24 mouse cellular contexts compared by ENCODE assay signal in genomic region chr11:90283159-90283558, GRCm38 (mm10). TPM values are rescaled to one million over a fixed set of nuclear protein-coding genes. Genes with fewer than 3 reads are reported as not detected.
DNase-seq lines count a peak whose midpoint lies in the region; ATAC-seq and TF ChIP-seq lines count a peak whose summit lies in the region.
"Had no signal": no experiment of that assay in that cellular context is flagged by ENCODE, and none has a peak within 500 bp of the region (broad histone marks: within the 10 kb centered on the region; RNA-seq: fewer than 3 reads in every experiment).

No protein-coding gene starts in this region.

- TF ChIP-seq CTCF in layer of hippocampus, adult 2 months (conservative IDR thresholded peaks at IDR 0.05), result no peak
- no peak for TF ChIP-seq CTCF in MEL (IDR thresholded peaks at IDR 0.05 in 2 of 3, conservative IDR thresholded peaks at IDR 0.05 in 1 of 3; ENCODE audit: control insufficient read depth in 1 of 3, insufficient read depth in 1 of 3, low read depth in 2 of 3, low read length in 3 of 3, poor library complexity in 1 of 3, severe bottlenecking in 1 of 3)

- H3K4me2 ChIP-seq in intestine, embryonic 16.5 days (ENCODE audit: low read depth, low read length), result no peak overlapping the region
- H3K4me2 ChIP-seq: embryonic facial prominence, embryonic 12.5 days; embryonic facial prominence, embryonic 15.5 days; heart, embryonic 11.5 days; hindbrain, embryonic 12.5 days; hindbrain, embryonic 15.5 days had no signal

- DNase-seq in layer of hippocampus, adult 2 months (ENCODE audit: low spot score in 2 of 2), result no peak
- DNase-seq in layer of hippocampus, adult 8-10 months (ENCODE audit: low spot score in 2 of 2), result no peak
- DNase-seq in MEL (ENCODE audit: low read depth, low spot score), result peak; percentile 79
- no peak for DNase-seq in cerebellum, adult 9-11 months
- DNase-seq in kidney, adult 8-10 months, result no peak
- DNase-seq in cerebellum, postnatal 36 days, result no peak
- DNase-seq: adrenal gland, adult 8-10 months; adrenal gland, postnatal 25 days; cerebellum, adult 11-12 months; cerebellum, adult 8-10 months; cerebellum, postnatal 14 days; forebrain, postnatal 0 days; gastrocnemius, adult 2 months; gastrocnemius, postnatal 14 days; heart, adult 11 months had no signal

- peak; percentile 79 to 88 for TF ChIP-seq EP300 in MEL (IDR thresholded peaks at IDR 0.05; ENCODE audit: low read depth in 1 of 2, low read length in 2 of 2)

- peaks cover 0 to 33% of the 10 kb centered on the region in 2 experiments; a peak in 2 of 4 replicates for H3K36me3 ChIP-seq in MEL (ENCODE audit: control insufficient read depth in 1 of 2, insufficient read depth in 2 of 2, low read length in 2 of 2)
- no peaks in the 10 kb centered on the region for H3K36me3 ChIP-seq in intestine, embryonic 16.5 days (ENCODE audit: control insufficient read depth, insufficient read depth, low read length)
- H3K36me3 ChIP-seq: embryonic facial prominence, embryonic 12.5 days; embryonic facial prominence, embryonic 15.5 days; hindbrain, embryonic 12.5 days; hindbrain, embryonic 15.5 days had no signal

- WGBS in intestine, embryonic 16.5 days, result 38% methylated on average over 4 of the region's 4 CpGs

- H3K4me3 ChIP-seq in layer of hippocampus, adult 2 months, result no peak overlapping the region
- H3K4me3 ChIP-seq in MEL (ENCODE audit: control insufficient read depth in 1 of 2, insufficient read depth in 1 of 2, low read depth in 2 of 2, low read length in 2 of 2), result no peak overlapping the region
- H3K4me3 ChIP-seq in intestine, embryonic 16.5 days (ENCODE audit: low read length), result no peak overlapping the region
- H3K4me3 ChIP-seq: embryonic facial prominence, embryonic 12.5 days; embryonic facial prominence, embryonic 15.5 days; gastrocnemius, adult 2 months; hindbrain, embryonic 12.5 days; hindbrain, embryonic 15.5 days had no signal

- TF ChIP-seq POLR2A in MEL (IDR thresholded peaks at IDR 0.05; ENCODE audit: control insufficient read depth in 1 of 2, insufficient read depth in 1 of 2, low read depth in 1 of 2, low read length in 2 of 2, poor library complexity in 1 of 2), result no peak

- peak; percentile 71 for ATAC-seq in intestine, embryonic 16.5 days
- ATAC-seq: activated CD4-positive, CD25-positive, alpha-beta regulatory T cell, adult 4 months; CD4-positive, CD25-positive, alpha-beta regulatory T cell, adult 4 months; forebrain, embryonic 14.5 days; forebrain, postnatal 0 days had no signal

- H3K27ac ChIP-seq in layer of hippocampus, adult 2 months, result peak overlapping the region; percentile 82
- peak overlapping the region; percentile 87 for H3K27ac ChIP-seq in MEL (ENCODE audit: control insufficient read depth, low read depth, low read length)
- H3K27ac ChIP-seq in intestine, embryonic 16.5 days (ENCODE audit: low read length), result no peak overlapping the region
- H3K27ac ChIP-seq: embryonic facial prominence, embryonic 12.5 days; embryonic facial prominence, embryonic 15.5 days; gastrocnemius, adult 2 months; hindbrain, embryonic 12.5 days; hindbrain, embryonic 15.5 days had no signal

- no peaks in the 10 kb centered on the region for H3K79me2 ChIP-seq in MEL (ENCODE audit: control insufficient read depth, insufficient read depth, low read length, poor library complexity)

- H3K9ac ChIP-seq in MEL (ENCODE audit: control insufficient read depth, low read depth, low read length, poor library complexity, severe bottlenecking), result no peak overlapping the region; the same call in 1 of the 2 replicates
- no peak overlapping the region for H3K9ac ChIP-seq in intestine, embryonic 16.5 days (ENCODE audit: low read depth, low read length)
- H3K9ac ChIP-seq: embryonic facial prominence, embryonic 12.5 days; embryonic facial prominence, embryonic 15.5 days; forebrain, postnatal 0 days; hindbrain, embryonic 12.5 days; hindbrain, embryonic 15.5 days had no signal

- H3K27me3 ChIP-seq in MEL (ENCODE audit: control insufficient read depth in 1 of 2, insufficient read depth in 2 of 2, low read length in 2 of 2), result no peaks in the 10 kb centered on the region
- H3K27me3 ChIP-seq in intestine, embryonic 16.5 days (replicated peaks; ENCODE audit: control insufficient read depth, insufficient read depth, low read length), result no peaks in the 10 kb centered on the region
- H3K27me3 ChIP-seq: embryonic facial prominence, embryonic 12.5 days; embryonic facial prominence, embryonic 15.5 days; hindbrain, embryonic 12.5 days; hindbrain, embryonic 15.5 days had no signal

- no peak for TF ChIP-seq RAD21 in MEL (IDR thresholded peaks at IDR 0.05; ENCODE audit: low read depth, low read length)

- peaks cover 19 to 37% of the 10 kb centered on the region in 2 experiments for H3K4me1 ChIP-seq in MEL (ENCODE audit: control insufficient read depth in 1 of 2, insufficient read depth in 2 of 2, low read length in 2 of 2)
- no peaks in the 10 kb centered on the region for H3K4me1 ChIP-seq in intestine, embryonic 16.5 days (ENCODE audit: control insufficient read depth, insufficient read depth, low read length)
- H3K4me1 ChIP-seq: embryonic facial prominence, embryonic 12.5 days; embryonic facial prominence, embryonic 15.5 days; hindbrain, embryonic 12.5 days; hindbrain, embryonic 15.5 days had no signal

- H3K9me3 ChIP-seq in MEL (replicated peaks; ENCODE audit: insufficient read depth, low read length), result no peaks in the 10 kb centered on the region
- H3K9me3 ChIP-seq in intestine, embryonic 16.5 days (ENCODE audit: control insufficient read depth, low read length), result no peaks in the 10 kb centered on the region
- H3K9me3 ChIP-seq: embryonic facial prominence, embryonic 12.5 days; embryonic facial prominence, embryonic 15.5 days; hindbrain, embryonic 12.5 days; hindbrain, embryonic 15.5 days had no signal

TF ChIP-seq in MEL, 35 proteins besides CTCF, POLR2A, EP300 and RAD21:
- TF ChIP-seq MAFK (IDR thresholded peaks at IDR 0.05; ENCODE audit: borderline replicate concordance, low read depth, low read length) (peak; percentile 20; the same call in 1 of the 2 replicates), TCF12 (IDR thresholded peaks at IDR 0.05; ENCODE audit: low read depth, low read length) (peak; percentile 83), SIN3A (IDR thresholded peaks at IDR 0.05; ENCODE audit: low read length) (peak; percentile 62), ETS1 (IDR thresholded peaks at IDR 0.05; ENCODE audit: low read depth, low read length) (peak; percentile 84), MAX (IDR thresholded peaks at IDR 0.05; ENCODE audit: low read length) (0 out of 2 replicates have a peak, but pooled peaks have one; percentile 43), TAL1 (IDR thresholded peaks at IDR 0.05; ENCODE audit: low read length) (no peak), HCFC1 (IDR thresholded peaks at IDR 0.05; ENCODE audit: low read depth, low read length) (peak; percentile 49; the same call in 1 of the 2 replicates), USF2 (IDR thresholded peaks at IDR 0.05; ENCODE audit: borderline replicate concordance in 1 of 2, insufficient read depth in 1 of 2, low read depth in 1 of 2, low read length in 2 of 2) (no peak), E2F4 (IDR thresholded peaks at IDR 0.05; ENCODE audit: borderline replicate concordance, low read depth, low read length) (no peak), MYB (IDR thresholded peaks at IDR 0.05; ENCODE audit: low read depth, low read length) (peak; percentile 88), MXI1 (IDR thresholded peaks at IDR 0.05; ENCODE audit: low read depth, low read length) (peak; percentile 50; the same call in 1 of the 2 replicates), ZKSCAN1 (IDR thresholded peaks at IDR 0.05; ENCODE audit: low read depth, low read length) (no peak), NELFE (IDR thresholded peaks at IDR 0.05; ENCODE audit: low read depth, low read length) (no peak), MYC (IDR thresholded peaks at IDR 0.05; ENCODE audit: low read depth, low read length) (peak; percentile 52; the same call in 1 of the 2 replicates), BHLHE40 (IDR thresholded peaks at IDR 0.05; ENCODE audit: borderline replicate concordance, low read depth, low read length) (peak; percentile 47; the same call in 1 of the 2 replicates), JUND (IDR thresholded peaks at IDR 0.05; ENCODE audit: low read depth, low read length) (peak; percentile 90; the same call in 1 of the 2 replicates), MAZ (IDR thresholded peaks at IDR 0.05; ENCODE audit: low read depth, low read length) (no peak), POLR2AphosphoS2 (IDR thresholded peaks at IDR 0.05; ENCODE audit: low read length) (no peak), GATA1 (IDR thresholded peaks at IDR 0.05; ENCODE audit: low read depth, low read length) (peak; percentile 83), UBTF (IDR thresholded peaks at IDR 0.05; ENCODE audit: borderline replicate concordance, insufficient read depth, low read depth, low read length) (no peak), ZMIZ1 (IDR thresholded peaks at IDR 0.05; ENCODE audit: low read depth, low read length) (0 out of 2 replicates have a peak, but pooled peaks have one; percentile 17), ELF1 (IDR thresholded peaks at IDR 0.05; ENCODE audit: low read depth, low read length) (peak; percentile 59), RCOR1 (IDR thresholded peaks at IDR 0.05; ENCODE audit: low read depth, low read length) (peak; percentile 70), POLR2AphosphoS5 (IDR thresholded peaks at IDR 0.05; ENCODE audit: borderline replicate concordance, low read depth, low read length) (no peak), USF1 (IDR thresholded peaks at IDR 0.05; ENCODE audit: low read depth, low read length) (no peak), MEF2A (IDR thresholded peaks at IDR 0.05; ENCODE audit: extremely low read depth, insufficient replicate concordance, low read depth, low read length, poor library complexity, severe bottlenecking) (0 out of 2 replicates have a peak, but pooled peaks have one; percentile 15), CHD2 (IDR thresholded peaks at IDR 0.05; ENCODE audit: low read length) (no peak), ZNF384 (IDR thresholded peaks at IDR 0.05; ENCODE audit: low read depth, low read length) (peak; percentile 18; the same call in 1 of the 2 replicates), SMC3 (IDR thresholded peaks at IDR 0.05; ENCODE audit: low read depth, low read length) (no peak), TBP (IDR thresholded peaks at IDR 0.05; ENCODE audit: low read depth, low read length) (no peak)

RNA-seq across cellular contexts. Expression of gene Mmd, which starts 33.9 kb away (rescaled TPM):
- total RNA-seq in layer of hippocampus, adult 2 months (2021), result 100 to 1,000 TPM; 364 to 381 TPM
- total RNA-seq in layer of hippocampus, adult 8-10 months (2022), result 100 to 1,000 TPM; 293 to 382 (median 331) TPM
- 7.1 and 7.4 TPM in 2 replicates for total RNA-seq in MEL (2012; rRNA removed)
- polyA plus RNA-seq in MEL (2012; ENCODE audit: insufficient read depth in 1 of 2, insufficient read length in 2 of 2, low read depth in 1 of 2, low replicate concordance in 2 of 2, missing spikeins in 1 of 2), result 10 to 100 TPM in 1 of 2 experiments, not detected in 1; 15.5 TPM
- 47.7 and 49.4 TPM in 2 replicates for polyA plus RNA-seq in intestine, embryonic 16.5 days (2015; fragmentation: Nextera tagmentation; extraction: Ambion mirVana)

Comparison
In these comparisons a context has a peak if more than half of its experiments do, and no peak if none do; other contexts are left out.
1. RNA of gene Mmd, which starts 33.9 kb away (total RNA-seq): 364 to 381 TPM in layer of hippocampus, adult 2 months and 293 to 382 TPM in layer of hippocampus, adult 8-10 months; 7.1 to 7.4 TPM in MEL; every median in the first group is over 10 times any median in the second.